Mouse (Mus musculus) liver, embryonic 12.5 days (tissue): ENCODE results near the gene Cda. TPM values are rescaled to one million over a fixed set of nuclear protein-coding genes. Genes with fewer than 3 reads are reported as not detected.
A peak's percentile ranks its signal among the peaks of the same experiment; 100 is the strongest.
"Not testable (repeated sequence)": the region's sequence is repeated elsewhere in the genome, so short reads cannot be mapped to it uniquely, and the experiment has no call there.

ENCODE experiments used
- ATAC-seq: fragments of 200-750 bp; cut with Nextera tagmentation; 2 replicates; pipeline ENCODE4 v1.8.0; 2017; ENCODE audit warnings: moderate number of reproducible peaks, mild to moderate bottlenecking, moderate library complexity
- H3K27ac ChIP-seq: fragments of 300-500 bp; sonication (generic); 2 replicates; pipeline ENCODE4 v1.5.1; 2016; ENCODE audit warnings: mild to moderate bottlenecking
- H3K27me3 ChIP-seq: fragments of 300-500 bp; sonication (generic); replicated peaks from 2 replicates; pipeline ENCODE4 v1.6.1; 2016; ENCODE audit warnings: mild to moderate bottlenecking, moderate library complexity
- H3K36me3 ChIP-seq: fragments of 300-500 bp; sonication (generic); 2 replicates; pipeline ENCODE4 v1.6.1; 2016; ENCODE audit warnings: mild to moderate bottlenecking, moderate library complexity
- H3K4me1 ChIP-seq: fragments of 300-500 bp; sonication (generic); 2 replicates; pipeline ENCODE4 v1.6.1; 2016
- H3K4me2 ChIP-seq: fragments of 300-500 bp; sonication (generic); 2 replicates; pipeline ENCODE4 v1.6.1; 2016; ENCODE audit warnings: mild to moderate bottlenecking, moderate library complexity
- H3K4me3 ChIP-seq: fragments of 300-500 bp; sonication (generic); 2 replicates; pipeline ENCODE4 v1.5.1; 2016; ENCODE audit warnings: mild to moderate bottlenecking, moderate library complexity
- H3K9ac ChIP-seq: fragments of 300-500 bp; sonication (generic); 2 replicates; pipeline ENCODE4 v1.6.1; 2016; ENCODE audit warnings: mild to moderate bottlenecking, moderate library complexity
- H3K9me3 ChIP-seq: fragments of 300-500 bp; sonication (generic); replicated peaks from 2 replicates; pipeline ENCODE4 v1.6.1; 2016; ENCODE audit warnings: mild to moderate bottlenecking, moderate library complexity
- WGBS: fragments of 180-500 bp; shearing (Covaris S2); methylation state at CpG from one replicate; pipeline ENCODE4 v1.1.7; 2016; ENCODE audit not compliant: insufficient replicate concordance; 5-methylcytosine and 5-hydroxymethylcytosine counted together
- polyA plus RNA-seq: library from polyadenylated mRNA; unstranded; fragments of >200 nt; fragmentation: Nextera tagmentation; extraction: Ambion mirVana; gene quantifications from 2 replicates; pipeline ENCODE4 v1.2.1, GENCODE M21; 2016

The Cda gene
- polyA plus RNA-seq, 1 experiment from 2014 or later, result 5.8 TPM

GRCm38 (mm10) chr4:138327155-138327554 lies 40.6 kb downstream of the Cda start:
- not testable (repeated sequence) for H3K9ac ChIP-seq, H3K36me3 ChIP-seq, H3K9me3 ChIP-seq, ATAC-seq, H3K4me3 ChIP-seq
- peaks cover 28% of the 10 kb centered on the region for H3K27me3 ChIP-seq
- WGBS, result 49% methylated on average over 8 of the region's 12 CpGs
- H3K4me1 ChIP-seq, result peaks cover 32% of the 10 kb centered on the region
- peak overlapping the region; percentile 34 for H3K4me2 ChIP-seq
- H3K27ac ChIP-seq, result peak overlapping the region; percentile 97

GRCm38 (mm10) chr4:138326077-138326695 lies 41.6 kb downstream of the Cda start, which contains the start of gene Pink1:
Gene Pink1, minus strand, starts transcription at chr4:138326307.
- Histone ChIP-seq H3K9me3 (no peaks in the 10 kb centered on the region), H3K4me2 (peak within 1 kb of the TSS; percentile 85), H3K36me3 (no peaks in the 10 kb centered on the region), H3K27me3 (peaks cover 18% of the 10 kb centered on the region), H3K4me3 (peak within 1 kb of the TSS; percentile 78), H3K4me1 (peaks cover 33% of the 10 kb centered on the region), H3K27ac (peak within 1 kb of the TSS; percentile 97), H3K9ac (peak within 1 kb of the TSS; percentile 96)
- peak; percentile 67 for ATAC-seq
- 2% methylated on average over 41 of the region's 41 CpGs for WGBS

GRCm38 (mm10) chr4:138325466-138326076 lies 42.2 kb downstream of the Cda start:
- peak overlapping the region; percentile 85 for H3K4me2 ChIP-seq
- WGBS, result under 1% methylated on average over 44 of the region's 45 CpGs
- H3K36me3 ChIP-seq, result no peaks in the 10 kb centered on the region
- peak; percentile 93 for ATAC-seq
- H3K27me3 ChIP-seq, result peaks cover 12% of the 10 kb centered on the region
- H3K27ac ChIP-seq, result peak overlapping the region; percentile 97
- H3K9ac ChIP-seq, result peak overlapping the region; percentile 96
- H3K4me1 ChIP-seq, result peaks cover 38% of the 10 kb centered on the region
- no peaks in the 10 kb centered on the region for H3K9me3 ChIP-seq
- H3K4me3 ChIP-seq, result peak overlapping the region; percentile 78

- no peak for ATAC-seq
- Histone ChIP-seq H3K27me3 (peaks cover under 1% of the 10 kb centered on the region; the same call in 1 of the 2 replicates), H3K4me3 (no peak overlapping the region), H3K9ac (no peak overlapping the region), H3K9me3 (no peaks in the 10 kb centered on the region), H3K27ac (no peak overlapping the region), H3K36me3 (no peaks in the 10 kb centered on the region), H3K4me2 (no peak overlapping the region), H3K4me1 (peaks cover 38% of the 10 kb centered on the region)
- WGBS, result 78% methylated on average over 3 of the region's 3 CpGs
Measured at GRCm38 (mm10) chr4:138324451-138324850, 43.3 kb downstream of the Cda start.

GRCm38 (mm10) chr4:138323753-138324152 lies 44.0 kb downstream of the Cda start:
- no peak overlapping the region for H3K4me3 ChIP-seq
- H3K36me3 ChIP-seq, result no peaks in the 10 kb centered on the region
- no peak overlapping the region for H3K4me2 ChIP-seq
- WGBS, result 61% methylated on average over 4 of the region's 4 CpGs
- no peaks in the 10 kb centered on the region for H3K27me3 ChIP-seq
- no peak overlapping the region for H3K27ac ChIP-seq
- ATAC-seq, result no peak
- H3K9me3 ChIP-seq, result no peaks in the 10 kb centered on the region
- no peak overlapping the region for H3K9ac ChIP-seq
- H3K4me1 ChIP-seq, result peaks cover 42% of the 10 kb centered on the region

- Histone ChIP-seq H3K4me3 (no peak overlapping the region), H3K27me3 (no peaks in the 10 kb centered on the region), H3K36me3 (no peaks in the 10 kb centered on the region), H3K27ac (no peak overlapping the region), H3K9me3 (no peaks in the 10 kb centered on the region), H3K4me2 (no peak overlapping the region), H3K9ac (no peak overlapping the region), H3K4me1 (peaks cover 36% of the 10 kb centered on the region)
- no peak for ATAC-seq
- WGBS, result 65% methylated on average over 4 of the region's 4 CpGs
Measured at GRCm38 (mm10) chr4:138322692-138323091, 45.1 kb downstream of the Cda start.

- WGBS, result 64% methylated on average over 7 of the region's 7 CpGs
- Histone ChIP-seq H3K27me3 (no peaks in the 10 kb centered on the region), H3K4me1 (peaks cover 32% of the 10 kb centered on the region), H3K9ac (no peak overlapping the region), H3K36me3 (peaks cover 8% of the 10 kb centered on the region), H3K9me3 (no peaks in the 10 kb centered on the region), H3K27ac (no peak overlapping the region), H3K4me3 (no peak overlapping the region), H3K4me2 (no peak overlapping the region)
- ATAC-seq, result no peak
Measured at GRCm38 (mm10) chr4:138321488-138321887, 46.3 kb downstream of the Cda start.

GRCm38 (mm10) chr4:138320711-138321110 lies 47.1 kb downstream of the Cda start:
- no peak for ATAC-seq
- Histone ChIP-seq H3K4me3 (no peak overlapping the region), H3K27ac (no peak overlapping the region)

GRCm38 (mm10) chr4:138319508-138319907 lies 48.3 kb downstream of the Cda start:
- WGBS, result 29% methylated on average over 10 of the region's 10 CpGs
- Histone ChIP-seq H3K4me3 (no peak overlapping the region), H3K9ac (no peak overlapping the region), H3K36me3 (peaks cover 26% of the 10 kb centered on the region), H3K4me1 (peaks cover 19% of the 10 kb centered on the region), H3K9me3 (no peaks in the 10 kb centered on the region), H3K27me3 (no peaks in the 10 kb centered on the region), H3K27ac (no peak overlapping the region), H3K4me2 (no peak overlapping the region)
- peak; percentile 25; the same call in 1 of the 2 replicates for ATAC-seq

More at GRCm38 (mm10) chr4:138320711-138321110, 47.1 kb downstream of the Cda start:
- 72% methylated on average over 11 of the region's 11 CpGs for WGBS
- H3K9ac ChIP-seq, result no peak overlapping the region
- peaks cover 28% of the 10 kb centered on the region for H3K4me1 ChIP-seq
- peaks cover 16% of the 10 kb centered on the region for H3K36me3 ChIP-seq
- no peak overlapping the region for H3K4me2 ChIP-seq
- no peaks in the 10 kb centered on the region for H3K9me3 ChIP-seq
- no peaks in the 10 kb centered on the region for H3K27me3 ChIP-seq

GRCm38 (mm10) chr4:138318509-138319266 lies 49.1 kb downstream of the Cda start:
- WGBS, result 49% methylated on average over 6 of the region's 6 CpGs
- peaks cover 35% of the 10 kb centered on the region for H3K36me3 ChIP-seq
- peak; percentile 35; the same call in 1 of the 2 replicates for ATAC-seq

GRCm38 (mm10) chr4:138316369-138316768 lies 51.4 kb downstream of the Cda start:
- no peaks in the 10 kb centered on the region for H3K9me3 ChIP-seq
- no peaks in the 10 kb centered on the region for H3K27me3 ChIP-seq
- no peak for ATAC-seq
- no peak overlapping the region for H3K27ac ChIP-seq
- peaks cover 58% of the 10 kb centered on the region for H3K36me3 ChIP-seq
- peaks cover 12% of the 10 kb centered on the region; the same call in 1 of the 2 replicates for H3K4me1 ChIP-seq
- H3K9ac ChIP-seq, result no peak overlapping the region
- H3K4me3 ChIP-seq, result no peak overlapping the region
- 82% methylated on average over 6 of the region's 6 CpGs for WGBS
- no peak overlapping the region for H3K4me2 ChIP-seq

More at GRCm38 (mm10) chr4:138318509-138319266, 49.1 kb downstream of the Cda start:
- Histone ChIP-seq H3K4me2 (no peak overlapping the region), H3K9ac (no peak overlapping the region), H3K27ac (no peak overlapping the region), H3K4me1 (peaks cover 12% of the 10 kb centered on the region), H3K27me3 (no peaks in the 10 kb centered on the region), H3K4me3 (no peak overlapping the region), H3K9me3 (no peaks in the 10 kb centered on the region)

GRCm38 (mm10) chr4:138315781-138316180 lies 52.0 kb downstream of the Cda start:
- 67% methylated on average over 9 of the region's 9 CpGs for WGBS
- Histone ChIP-seq H3K9ac (no peak overlapping the region), H3K27ac (no peak overlapping the region), H3K27me3 (no peaks in the 10 kb centered on the region), H3K4me2 (no peak overlapping the region), H3K4me3 (no peak overlapping the region), H3K36me3 (peaks cover 64% of the 10 kb centered on the region), H3K9me3 (no peaks in the 10 kb centered on the region), H3K4me1 (peaks cover 8% of the 10 kb centered on the region; the same call in 1 of the 2 replicates)
- ATAC-seq, result no peak
